In the genomic region with DNA sequence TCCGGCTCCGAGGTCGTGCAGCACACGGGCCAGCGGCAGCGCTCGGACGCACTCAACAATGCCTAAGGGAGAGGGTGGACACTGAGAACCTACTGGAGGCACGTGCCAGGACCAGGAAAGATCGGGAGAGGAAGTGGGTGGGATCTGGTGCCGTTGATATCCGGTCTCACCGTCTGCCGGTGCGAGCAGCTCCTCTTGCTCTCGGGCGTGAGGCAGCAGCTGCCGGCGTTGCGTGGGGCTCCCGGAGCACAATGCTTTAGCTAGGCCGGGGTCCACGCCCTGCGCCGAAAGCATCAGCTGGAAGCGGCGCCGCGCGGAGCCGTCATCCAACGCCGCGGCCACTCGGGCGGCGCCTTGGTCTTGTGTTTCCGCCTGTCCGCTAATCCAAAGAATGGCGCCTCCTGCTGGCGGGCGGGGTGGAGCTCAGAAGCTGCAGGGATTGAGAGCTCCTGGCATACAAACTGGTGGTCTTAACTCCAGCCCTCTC, we compare ENCODE assay signal across 8 mouse cellular contexts. TPM values are rescaled to one million over a fixed set of nuclear protein-coding genes. Genes with fewer than 3 reads are reported as not detected.
DNase-seq lines count a peak whose midpoint lies in the region; ATAC-seq and TF ChIP-seq lines count a peak whose summit lies in the region.

A gene (minus strand): TSS at position 85 of the 487 bp plus-strand sequence.

- peak; percentile 86 for ATAC-seq in forebrain, embryonic 15.5 days (replicated peaks)
- peak; percentile 57 for ATAC-seq in neutrophil, adult 5-6 weeks (ENCODE audit: extremely low read depth, insufficient number of reproducible peaks, low FRiP score, poor library complexity, severe bottlenecking)

- intact Hi-C loops in heart, postnatal 25 days (cut with DNase I), result loop anchor here (5.0 kb wide), 1 partner anchor 93 kb away; no protein-coding TSS in a partner anchor

- H3K4me3 ChIP-seq in forebrain, embryonic 15.5 days, result peak within 1 kb of the TSS; percentile 59
- H3K4me3 ChIP-seq in lung, adult 2 months (replicated peaks; ENCODE audit: extremely low read depth, low read depth, low read length), result peak within 1 kb of the TSS; percentile 85

- TF ChIP-seq POLR2A in lung, adult 2 months (IDR thresholded peaks at IDR 0.05; ENCODE audit: borderline replicate concordance, extremely low read depth, low read depth, low read length), result peak; percentile 87

- peak; percentile 67 for TF ChIP-seq CTCF in lung, adult 2 months (IDR thresholded peaks at IDR 0.05; ENCODE audit: insufficient read depth, low read length)

- peaks cover 38% of the 10 kb centered on the region for H3K36me3 ChIP-seq in forebrain, embryonic 15.5 days

- peaks cover 22% of the 10 kb centered on the region for H3K4me1 ChIP-seq in forebrain, embryonic 15.5 days
- peaks cover 7% of the 10 kb centered on the region for H3K4me1 ChIP-seq in lung, adult 2 months (ENCODE audit: control insufficient read depth, insufficient read depth, low read length)

- DNase-seq in ES-CJ7 (ENCODE audit: low read depth, low spot score), result peak; percentile 93
- DNase-seq in cerebellum, adult 11 months, result peak; percentile 91
- peak; percentile 75 for DNase-seq in heart, postnatal 25 days (ENCODE audit: low spot score)
- DNase-seq in layer of hippocampus, adult 18-20 months (ENCODE audit: low spot score in 2 of 2), result peak; percentile 86 to 95
- peak; percentile 94 for DNase-seq in lung, adult 2 months
- peak; percentile 75 to 80 for DNase-seq in thymus, adult 18-20 months

- under 1% methylated on average over 42 of the region's 42 CpGs for WGBS in forebrain, embryonic 15.5 days
- under 1% methylated on average over 42 of the region's 42 CpGs for WGBS in lung, adult 2 months

- peak within 1 kb of the TSS; percentile 76 for H3K9ac ChIP-seq in forebrain, embryonic 15.5 days (replicated peaks)

- no peaks in the 10 kb centered on the region for H3K9me3 ChIP-seq in forebrain, embryonic 15.5 days

- peak within 1 kb of the TSS; percentile 93 for H3K27ac ChIP-seq in forebrain, embryonic 15.5 days (replicated peaks)

- peaks cover 31% of the 10 kb centered on the region for H3K27me3 ChIP-seq in forebrain, embryonic 15.5 days

- H3K4me2 ChIP-seq in forebrain, embryonic 15.5 days (replicated peaks), result peak within 1 kb of the TSS; percentile 65

RNA-seq across cellular contexts. Expression of the gene that starts here (rescaled TPM):
- 9.0 and 10.2 TPM in 2 replicates for polyA plus RNA-seq in forebrain, embryonic 15.5 days (2015; fragmentation: Nextera tagmentation; extraction: Ambion mirVana)
- total RNA-seq in heart, postnatal 25 days (2021), result 10 to 100 TPM; 23.0 to 24.2 TPM
- 10 to 100 TPM; 28.1 to 34.0 TPM for total RNA-seq in layer of hippocampus, adult 18-20 months (2021)
- polyA plus RNA-seq in lung, adult 2 months (2012; rRNA removed), result 57.7 and 65.5 TPM in 2 replicates
- 5.4 and 7.2 TPM in 2 replicates for total RNA-seq in neutrophil, adult 5-6 weeks (2017)

Comparison
In these comparisons a context has a peak if more than half of its experiments do, and no peak if none do; other contexts are left out.
1. Peak in every context shown above with its lines: DNase-seq, ATAC-seq, H3K4me3 ChIP-seq and H3K27ac ChIP-seq.